Mouse (Mus musculus) liver, postnatal 0 days (tissue): ENCODE measurements around the gene Cd200r1. TPM values are rescaled to one million over a fixed set of nuclear protein-coding genes. Genes with fewer than 3 reads are reported as not detected.

ENCODE experiments used
- ATAC-seq: fragments of 200-750 bp; cut with Nextera tagmentation; 2 replicates; pipeline ENCODE4 v1.8.0; 2017; ENCODE audit warnings: mild to moderate bottlenecking, moderate library complexity
- DNase-seq: peaks from one replicate; pipeline ENCODE4 v3.0.0-alpha.2; 2016
- H3K27ac ChIP-seq: fragments of 300-500 bp; sonication (generic); 2 replicates; pipeline ENCODE4 v1.5.1; 2014; ENCODE audit warnings: antibody characterized with exemption, moderate library complexity, mild to moderate bottlenecking, low read depth
- H3K27me3 ChIP-seq: fragments of 300-500 bp; sonication (generic); 2 replicates; pipeline ENCODE4 v1.6.1; 2014; ENCODE audit warnings: low read length, control low read depth, mixed read lengths; ENCODE audit not compliant: insufficient read depth
- H3K36me3 ChIP-seq: fragments of 300-500 bp; sonication (generic); replicated peaks from 2 replicates; pipeline ENCODE4 v1.6.1; 2014; ENCODE audit warnings: mild to moderate bottlenecking, control low read depth, low read length, moderate library complexity, mixed read lengths; ENCODE audit not compliant: insufficient read depth
- H3K4me1 ChIP-seq: fragments of 300-500 bp; sonication (generic); 2 replicates; pipeline ENCODE4 v1.6.1; 2014; ENCODE audit warnings: antibody characterized with exemption, mild to moderate bottlenecking, control low read depth; ENCODE audit not compliant: insufficient read depth
- H3K4me2 ChIP-seq: fragments of 300-500 bp; sonication (generic); 2 replicates; pipeline ENCODE4 v1.6.1; 2014; ENCODE audit warnings: low read depth, mild to moderate bottlenecking, low read length, moderate library complexity, mixed read lengths
- H3K4me3 ChIP-seq: fragments of 300-500 bp; sonication (generic); 2 replicates; pipeline ENCODE4 v1.5.1; 2014; ENCODE audit warnings: low read depth, low read length
- H3K9ac ChIP-seq: fragments of 300-500 bp; sonication (generic); replicated peaks from 2 replicates; pipeline ENCODE4 v1.6.1; 2014; ENCODE audit warnings: mild to moderate bottlenecking, moderate library complexity
- H3K9me3 ChIP-seq: fragments of 300-500 bp; sonication (generic); 2 replicates; pipeline ENCODE4 v1.6.1; 2016; ENCODE audit warnings: mild to moderate bottlenecking, control low read depth, low read length, mixed read lengths
- CTCF ChIP-seq: sonication (generic); IDR thresholded peaks from 2 replicates; pipeline ENCODE4 v1.5.1; 2016; ENCODE audit warnings: antibody characterized with exemption, low read depth
- EP300 ChIP-seq: IDR thresholded peaks from 2 replicates; pipeline ENCODE4 v1.6.1; 2016; ENCODE audit warnings: antibody characterized with exemption, low read depth, mild to moderate bottlenecking
- WGBS: fragments of 180-500 bp; shearing (Covaris S2); extraction: QIAGEN DNeasy Blood & Tissue Kit; methylation state at CpG from one replicate; pipeline ENCODE4 v1.1.7; 2014; ENCODE audit not compliant: insufficient replicate concordance; 5-methylcytosine and 5-hydroxymethylcytosine counted together
- polyA plus RNA-seq: library from polyadenylated mRNA; unstranded; fragments of >200 nt; fragmentation: Nextera tagmentation; extraction: Ambion mirVana; gene quantifications from 2 replicates; pipeline ENCODE4 v1.2.1, GENCODE M21; 2015

Gene Cd200r1
- polyA plus RNA-seq, 1 experiment from 2014 or later = 4.7 TPM

GRCm38 (mm10) chr16:44757700-44758099 is 7.8 kb upstream of the Cd200r1 start:
- H3K9ac ChIP-seq = no peak overlapping the region
- H3K27me3 ChIP-seq = no peaks in the 10 kb centered on the region
- H3K9me3 ChIP-seq = no peaks in the 10 kb centered on the region
- H3K36me3 ChIP-seq = no peaks in the 10 kb centered on the region
- ATAC-seq (no peak), DNase-seq (no peak)
- H3K27ac ChIP-seq = no peak overlapping the region
- WGBS = 63% methylated on average over 8 of the region's 8 CpGs
- no peaks in the 10 kb centered on the region for H3K4me1 ChIP-seq
- H3K4me3 ChIP-seq = no peak overlapping the region
- TF ChIP-seq CTCF = no peak
- no peak for TF ChIP-seq EP300
- peak overlapping the region; percentile 27; the same call in 1 of the 2 replicates for H3K4me2 ChIP-seq

GRCm38 (mm10) chr16:44761811-44762210 is 3.7 kb upstream of the Cd200r1 start:
- Histone ChIP-seq H3K4me3 (no peak overlapping the region), H3K4me2 (no peak overlapping the region), H3K9ac (no peak overlapping the region), H3K4me1 (no peaks in the 10 kb centered on the region), H3K9me3 (no peaks in the 10 kb centered on the region), H3K36me3 (no peaks in the 10 kb centered on the region), H3K27ac (no peak overlapping the region), H3K27me3 (no peaks in the 10 kb centered on the region)
- no peak for DNase-seq
- ATAC-seq = no peak
- TF ChIP-seq EP300 (no peak), CTCF (peak; percentile 43)
- WGBS = 27% methylated on average over 1 of the region's 1 CpGs

GRCm38 (mm10) chr16:44766320-44766892 is 870 bp downstream of the Cd200r1 start:
- Histone ChIP-seq H3K9ac (peak overlapping the region; percentile 59; the same call in 1 of the 2 replicates), H3K27me3 (no peaks in the 10 kb centered on the region), H3K4me1 (no peaks in the 10 kb centered on the region), H3K9me3 (no peaks in the 10 kb centered on the region), H3K36me3 (no peaks in the 10 kb centered on the region), H3K4me3 (peak overlapping the region; percentile 45), H3K4me2 (peak overlapping the region; percentile 64), H3K27ac (peak overlapping the region; percentile 55; the same call in 1 of the 2 replicates)
- ATAC-seq (no peak), DNase-seq (no peak)
- 30% methylated on average over 9 of the region's 9 CpGs for WGBS
- TF ChIP-seq EP300 (no peak), CTCF (no peak)

GRCm38 (mm10) chr16:44767506-44767905 is 2.0 kb downstream of the Cd200r1 start:
- Histone ChIP-seq H3K4me2 (peak overlapping the region; percentile 64), H3K9ac (0 out of 2 replicates have a peak overlapping the region, but pooled peaks have one; percentile 0), H3K27me3 (no peaks in the 10 kb centered on the region), H3K4me1 (no peaks in the 10 kb centered on the region), H3K36me3 (no peaks in the 10 kb centered on the region), H3K4me3 (peak overlapping the region; percentile 17), H3K27ac (peak overlapping the region; percentile 30; the same call in 1 of the 2 replicates), H3K9me3 (no peaks in the 10 kb centered on the region)
- ATAC-seq (no peak), DNase-seq (no peak)
- TF ChIP-seq CTCF = no peak
- TF ChIP-seq EP300 = no peak
- WGBS = 64% methylated on average over 7 of the region's 7 CpGs

GRCm38 (mm10) chr16:44767967-44768366 is 2.4 kb downstream of the Cd200r1 start:
- WGBS = 34% methylated on average over 2 of the region's 2 CpGs
- no peaks in the 10 kb centered on the region for H3K36me3 ChIP-seq
- ATAC-seq (0 out of 2 replicates have a peak, but pooled peaks have one; percentile 29), DNase-seq (no peak)
- no peaks in the 10 kb centered on the region for H3K4me1 ChIP-seq
- H3K4me2 ChIP-seq = peak overlapping the region; percentile 64
- H3K27me3 ChIP-seq = no peaks in the 10 kb centered on the region
- no peak overlapping the region for H3K9ac ChIP-seq
- H3K27ac ChIP-seq = 0 out of 2 replicates have a peak overlapping the region, but pooled peaks have one; percentile 30
- H3K9me3 ChIP-seq = no peaks in the 10 kb centered on the region
- TF ChIP-seq EP300 = no peak
- peak; percentile 77 for TF ChIP-seq CTCF
- H3K4me3 ChIP-seq = peak overlapping the region; percentile 17

- 43% methylated on average over 6 of the region's 6 CpGs for WGBS
- Histone ChIP-seq H3K4me3 (no peak overlapping the region), H3K27ac (no peak overlapping the region)
Measured at GRCm38 (mm10) chr16:44772577-44772976, 7.0 kb downstream of the Cd200r1 start.

More at GRCm38 (mm10) chr16:44772577-44772976, 7.0 kb downstream of the Cd200r1 start:
- Histone ChIP-seq H3K4me2 (no peak overlapping the region), H3K4me1 (0 out of 2 replicates have a peak, but pooled peaks cover 5% of the 10 kb centered on the region), H3K27me3 (no peaks in the 10 kb centered on the region), H3K9ac (no peak overlapping the region), H3K36me3 (no peaks in the 10 kb centered on the region), H3K9me3 (no peaks in the 10 kb centered on the region)
- no peak for TF ChIP-seq EP300
- no peak for TF ChIP-seq CTCF
- DNase-seq = no peak
- no peak for ATAC-seq
